Mouse (Mus musculus) neutrophil, adult 5-6 weeks (primary cell): ENCODE measurements around the gene Rfx4. TPM values are rescaled to one million over a fixed set of nuclear protein-coding genes. Genes with fewer than 3 reads are reported as not detected.

ENCODE experiments used
- ATAC-seq: fragments of 151-379, 151-347 bp; 2 replicates; pipeline ENCODE4 v1.8.0; 2017; ENCODE audit warnings: mild to moderate bottlenecking, moderate TSS enrichment; ENCODE audit not compliant: insufficient number of reproducible peaks, poor library complexity, low FRiP score, severe bottlenecking; ENCODE audit errors: extremely low read depth
- total RNA-seq: library from RNA; stranded (forward); fragments of 200-1000 nt; gene quantifications from 2 replicates; pipeline ENCODE4 v1.2.3, GENCODE M21; 2017

The Rfx4 gene
- total RNA-seq, 1 experiment from 2014 or later, result not detected

DNA sequence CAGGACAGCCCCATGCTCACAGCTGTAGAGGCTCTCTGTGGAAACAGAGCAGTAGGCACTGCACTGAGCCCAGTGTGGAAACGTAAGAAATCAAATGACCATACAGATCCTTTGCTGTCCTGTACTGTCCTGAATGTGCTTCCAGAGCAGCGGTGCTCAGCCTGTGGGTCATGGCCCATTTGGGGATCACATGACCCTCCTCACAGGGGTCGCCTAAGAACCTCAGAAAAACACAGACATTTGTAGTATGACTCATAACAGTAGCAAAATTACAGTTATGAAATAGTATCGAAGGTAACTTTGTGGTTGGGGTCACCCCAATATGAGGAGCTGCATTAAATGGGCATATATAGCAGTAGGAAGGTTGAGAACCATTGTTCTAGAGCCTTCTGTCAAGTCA, 172.6 kb downstream of the Rfx4 start:
- ATAC-seq, result no peak

- ATAC-seq, result peak; percentile 94
Measured at GRCm38 (mm10) chr10:84935553-84936209, 179.8 kb downstream of the Rfx4 start.

GRCm38 (mm10) chr10:84936832-84937515, 181.1 kb downstream of the Rfx4 start:
- no peak for ATAC-seq

DNA sequence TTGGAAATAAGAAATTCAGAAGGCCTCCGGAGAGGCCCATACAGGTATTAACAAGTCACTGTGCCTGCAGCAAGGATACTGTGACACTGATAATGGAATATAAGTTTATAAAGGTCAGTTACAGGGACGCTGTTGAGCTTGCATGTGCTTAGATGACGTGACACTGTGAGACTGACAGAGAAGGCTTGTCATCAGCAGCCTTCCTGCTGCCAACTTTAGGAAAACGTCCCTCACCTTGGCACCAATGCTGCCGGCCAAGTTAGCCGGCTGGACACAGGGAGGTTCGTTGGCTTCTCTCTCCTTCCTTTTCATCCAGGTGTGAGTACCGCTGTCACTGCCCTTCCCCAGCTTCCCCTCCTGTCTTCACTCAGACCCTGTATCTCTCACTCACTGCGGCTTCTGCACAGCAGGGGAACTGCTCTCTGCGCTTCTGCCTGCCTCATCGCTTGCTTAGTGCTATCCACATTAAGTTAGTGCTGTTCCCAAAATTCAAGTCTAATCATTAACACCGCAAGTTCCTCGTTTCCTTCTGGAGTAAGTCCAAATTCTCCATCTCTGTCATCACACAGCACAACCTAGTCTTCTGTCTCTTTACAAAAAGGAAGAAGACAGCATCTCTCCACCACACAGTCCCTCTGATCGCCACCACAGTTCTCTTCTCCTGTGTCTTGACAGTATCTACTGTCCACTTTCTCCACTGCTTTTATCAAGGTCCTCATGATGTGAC, 182.4 kb downstream of the Rfx4 start:
- ATAC-seq, result no peak

DNA sequence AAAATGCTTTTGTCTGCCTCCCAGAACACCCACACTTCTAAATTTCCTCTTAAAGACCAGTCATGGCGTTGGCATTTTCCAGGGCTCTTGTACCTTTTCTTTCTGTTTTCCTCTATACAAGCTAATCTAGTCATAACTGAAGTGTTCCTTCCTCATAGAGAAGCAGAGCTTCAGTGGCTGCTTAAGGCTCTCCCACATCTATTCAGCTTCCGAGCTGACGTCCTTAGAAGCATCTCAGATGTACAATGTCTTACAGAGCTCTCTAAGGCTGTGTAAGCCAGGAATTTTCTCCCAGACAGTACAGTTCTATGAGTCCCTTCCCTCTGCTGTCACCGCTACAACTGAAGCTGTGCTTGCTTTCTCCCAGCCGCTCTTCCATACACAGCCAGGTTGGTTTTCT, 183.0 kb downstream of the Rfx4 start:
- ATAC-seq, result no peak

DNA sequence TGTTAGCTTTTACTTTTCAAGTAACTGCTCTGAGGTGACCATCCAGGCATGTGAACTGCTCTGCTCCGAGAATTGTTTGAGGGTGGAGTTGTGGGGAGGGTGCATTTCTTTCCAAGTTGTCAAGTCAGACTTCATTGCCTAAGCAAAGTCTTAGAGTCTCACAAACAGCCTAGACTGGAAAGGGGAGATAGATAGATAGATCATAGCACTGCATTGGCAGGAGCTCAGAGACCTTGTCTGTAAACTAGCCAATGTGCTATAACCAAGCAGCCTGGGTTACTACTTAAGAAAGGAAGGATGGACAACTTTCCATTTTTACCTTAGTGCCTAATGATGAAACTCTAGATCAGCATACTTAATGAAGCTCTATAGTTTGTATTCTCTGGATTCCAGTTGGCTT, 184.5 kb downstream of the Rfx4 start:
- no peak for ATAC-seq

GRCm38 (mm10) chr10:84945692-84946091, 189.8 kb downstream of the Rfx4 start:
- no peak for ATAC-seq

DNA sequence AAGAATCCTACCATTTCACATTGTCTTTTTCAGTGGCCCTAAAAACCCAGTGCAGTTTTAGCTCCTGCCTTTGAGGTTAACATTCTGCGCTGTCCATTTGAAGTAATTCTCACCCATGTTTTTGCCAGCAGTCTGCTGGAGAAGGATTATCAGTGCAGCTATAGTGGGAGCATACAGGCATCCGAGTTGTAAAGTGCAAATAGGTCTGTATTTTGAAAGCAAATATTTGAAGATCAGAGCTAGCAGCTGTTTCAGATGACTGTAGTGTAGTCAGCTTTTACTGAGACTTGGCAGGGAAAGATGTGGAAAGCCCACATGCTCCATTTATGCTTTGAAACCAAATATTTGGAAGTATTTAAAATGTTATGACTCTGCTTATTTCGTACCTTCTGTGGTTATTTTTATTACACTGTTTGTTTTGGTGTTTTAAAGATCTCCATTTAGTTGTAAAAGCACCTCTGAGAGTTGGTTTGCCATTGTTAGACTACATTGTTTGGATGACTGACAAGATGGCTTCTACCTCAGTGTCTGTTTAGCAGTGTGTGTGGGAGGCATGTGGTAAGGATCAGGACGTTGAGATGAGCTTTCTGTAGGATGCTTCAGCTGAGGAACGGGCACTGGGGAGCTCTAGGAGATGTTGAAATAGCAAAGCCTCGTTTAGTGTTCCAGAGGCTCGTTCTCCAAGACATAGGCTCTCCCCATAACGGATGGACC, 193.3 kb downstream of the Rfx4 start:
- no peak for ATAC-seq

DNA sequence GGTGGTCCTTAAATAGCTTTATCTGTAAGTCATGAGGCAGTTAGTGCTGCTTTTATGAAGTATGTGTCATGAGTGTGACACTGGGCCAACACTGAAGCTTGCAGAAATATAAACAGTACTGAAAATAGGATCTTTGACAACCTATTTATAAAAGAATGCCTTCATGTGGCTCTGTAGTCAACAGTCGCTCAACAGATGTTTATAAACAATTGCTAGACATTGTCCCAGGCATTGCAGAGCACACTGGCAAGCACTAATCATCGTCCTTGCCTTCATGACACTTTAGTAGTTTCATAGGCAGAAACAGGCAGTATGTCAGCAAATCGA, 193.8 kb downstream of the Rfx4 start:
- ATAC-seq, result no peak

- ATAC-seq, result no peak
Measured at GRCm38 (mm10) chr10:84950384-84950783, 194.5 kb downstream of the Rfx4 start.

- no peak for ATAC-seq
Measured at GRCm38 (mm10) chr10:84954236-84954635, 198.4 kb downstream of the Rfx4 start.

Other genes with a start within 250 kb of the Rfx4 start
- gene Ckap4, start 222.0 kb upstream of the Rfx4 start, total RNA-seq, result 40.4 and 43.1 TPM in 2 replicates
- 168 and 169 TPM in 2 replicates for gene Tcp11l2, start 179.4 kb upstream of the Rfx4 start, total RNA-seq
- 46.3 and 55.4 TPM in 2 replicates for gene Polr3b, start 133.8 kb upstream of the Rfx4 start, total RNA-seq
- gene Ric8b, start 161.6 kb downstream of the Rfx4 start, total RNA-seq, result 24.4 and 31.8 TPM in 2 replicates